Mouse (Mus musculus): ENCODE data around the gene Gm21876. TPM values are rescaled to one million over a fixed set of nuclear protein-coding genes. Genes with fewer than 3 reads are reported as not detected.

The Gm21876 gene
- polyA plus RNA-seq (2014; fragmentation: Illumina TruSeq; extraction: RNeasy Lipid Tissue Mini Kit (QIAGEN cat#74804); ENCODE audit: low read depth, low replicate concordance), result not detected

GRCm38 (mm10) chrX:21175553-21175952 lies at the start of gene Gm21876:
Gene Gm21876 (minus strand): TSS chrX:21175653.

Other genes with a start within 250 kb of the Gm21876 start
- 36.4 TPM for gene Cfp, start 244.1 kb downstream of the Gm21876 start, polyA plus RNA-seq (2014; fragmentation: Illumina TruSeq; extraction: RNeasy Lipid Tissue Mini Kit (QIAGEN cat#74804); ENCODE audit: low read depth, low replicate concordance)
- 11.7 TPM for gene Elk1, start 225.0 kb downstream of the Gm21876 start, polyA plus RNA-seq (2014; fragmentation: Illumina TruSeq; extraction: RNeasy Lipid Tissue Mini Kit (QIAGEN cat#74804); ENCODE audit: low read depth, low replicate concordance)
- 45.8 TPM for gene Uxt, start 213.6 kb downstream of the Gm21876 start, polyA plus RNA-seq (2014; fragmentation: Illumina TruSeq; extraction: RNeasy Lipid Tissue Mini Kit (QIAGEN cat#74804); ENCODE audit: low read depth, low replicate concordance)
- gene Zfp182, start 113.3 kb downstream of the Gm21876 start, polyA plus RNA-seq (2014; fragmentation: Illumina TruSeq; extraction: RNeasy Lipid Tissue Mini Kit (QIAGEN cat#74804); ENCODE audit: low read depth, low replicate concordance), result 9.3 TPM
- 0.98 TPM for gene Spaca5, start 107.2 kb downstream of the Gm21876 start, polyA plus RNA-seq (2014; fragmentation: Illumina TruSeq; extraction: RNeasy Lipid Tissue Mini Kit (QIAGEN cat#74804); ENCODE audit: low read depth, low replicate concordance)
- gene Zfp300, start 86.1 kb downstream of the Gm21876 start, polyA plus RNA-seq (2014; fragmentation: Illumina TruSeq; extraction: RNeasy Lipid Tissue Mini Kit (QIAGEN cat#74804); ENCODE audit: low read depth, low replicate concordance), result 1.0 TPM
- gene Ssxa1, start 59.8 kb downstream of the Gm21876 start, polyA plus RNA-seq (2014; fragmentation: Illumina TruSeq; extraction: RNeasy Lipid Tissue Mini Kit (QIAGEN cat#74804); ENCODE audit: low read depth, low replicate concordance), result not detected